Mouse (Mus musculus): ENCODE data around the gene Cyp2r1. TPM values are rescaled to one million over a fixed set of nuclear protein-coding genes. Genes with fewer than 3 reads are reported as not detected.
"Not testable (repeated sequence)": the region's sequence is repeated elsewhere in the genome, so short reads cannot be mapped to it uniquely, and the experiment has no call there.

Cyp2r1 gene
- total RNA-seq (2021) = 1.8 and 2.6 TPM in 2 replicates
- long read RNA-seq, experiment 1, partial matches to known transcripts = 0 of 1 reads
- long read RNA-seq, experiment 1, other reads (novel, unspliced or antisense) = 0 of 1 reads
- long read RNA-seq, experiment 2, partial matches to known transcripts = 0 of 1 reads
- long read RNA-seq, experiment 2, other reads (novel, unspliced or antisense) = 0 of 1 reads

- peak; percentile 91 for DNase-seq
These were observed at the start of gene Cyp2r1 for GRCm38 (mm10) chr7:114562531-114563241. TSS of gene Cyp2r1 (minus strand) at chr7:114562972.

- DNase-seq = not testable (repeated sequence)
These were observed 31.6 kb upstream of the Cyp2r1 start for GRCm38 (mm10) chr7:114594391-114594790.

- no peak for DNase-seq
These were observed 19.7 kb upstream of the Cyp2r1 start for GRCm38 (mm10) chr7:114582441-114582840.

GRCm38 (mm10) chr7:114581200-114581599 lies 18.4 kb upstream of the Cyp2r1 start:
- DNase-seq = no peak

- DNase-seq = peak; percentile 68
These were observed 17.7 kb upstream of the Cyp2r1 start for GRCm38 (mm10) chr7:114580426-114580825.

GRCm38 (mm10) chr7:114577665-114578064 lies 14.9 kb upstream of the Cyp2r1 start:
- no peak for DNase-seq

GRCm38 (mm10) chr7:114576931-114577330 lies 14.2 kb upstream of the Cyp2r1 start:
- peak; percentile 7 for DNase-seq

GRCm38 (mm10) chr7:114573866-114574265 lies 11.1 kb upstream of the Cyp2r1 start:
- not testable (repeated sequence) for DNase-seq

- DNase-seq = no peak
These were observed 26.6 kb downstream of the Cyp2r1 start for GRCm38 (mm10) chr7:114536179-114536578.

- DNase-seq = no peak
These were observed 36.5 kb downstream of the Cyp2r1 start for GRCm38 (mm10) chr7:114526245-114526644.

- peak; percentile 13 for DNase-seq
These were observed 42.6 kb downstream of the Cyp2r1 start for GRCm38 (mm10) chr7:114520122-114520521.

GRCm38 (mm10) chr7:114508879-114509278 lies 53.9 kb downstream of the Cyp2r1 start:
- DNase-seq = no peak

Other genes starting within 250 kb of the Cyp2r1 start
- 55.5 and 64.4 TPM in 2 replicates for gene Pde3b, start 147.7 kb downstream of the Cyp2r1 start, total RNA-seq (2021)
- gene Calca, start 73.4 kb upstream of the Cyp2r1 start, total RNA-seq (2021) = not detected in 2 replicates
- not detected in 2 replicates for gene Calcb, start 155.7 kb upstream of the Cyp2r1 start, total RNA-seq (2021)
- gene Insc, start 180.7 kb upstream of the Cyp2r1 start, total RNA-seq (2021) = 2.7 and 3.8 TPM in 2 replicates